Mouse (Mus musculus) limb, embryonic 11.5 days (tissue): ENCODE data around the gene Scn8a. TPM values are rescaled to one million over a fixed set of nuclear protein-coding genes. Genes with fewer than 3 reads are reported as not detected.

ENCODE experiments used
- ATAC-seq: fragments of 200-750 bp; cut with Nextera tagmentation; 2 replicates; pipeline ENCODE4 v1.8.0; 2017; ENCODE audit warnings: low read depth; ENCODE audit not compliant: insufficient number of reproducible peaks, low FRiP score, low TSS enrichment
- DNase-seq: peaks from one replicate; pipeline ENCODE4 v3.0.0-alpha.2; 2015; ENCODE audit warnings: low spot score
- H3K27ac ChIP-seq: fragments of 300-500 bp; sonication (generic); replicated peaks from 2 replicates; pipeline ENCODE4 v1.5.1; 2014; ENCODE audit warnings: low read depth, mild to moderate bottlenecking, low read length
- H3K27me3 ChIP-seq: fragments of 300-500 bp; sonication (generic); 2 replicates; pipeline ENCODE4 v1.6.1; 2014; ENCODE audit warnings: mild to moderate bottlenecking, low read length, mixed read lengths; ENCODE audit not compliant: control insufficient read depth, insufficient read depth
- H3K36me3 ChIP-seq: fragments of 300-500 bp; sonication (generic); 2 replicates; pipeline ENCODE4 v1.6.1; 2014; ENCODE audit warnings: mild to moderate bottlenecking, low read length, moderate library complexity, mixed read lengths; ENCODE audit not compliant: control insufficient read depth, insufficient read depth
- H3K4me1 ChIP-seq: fragments of 300-500 bp; sonication (generic); 2 replicates; pipeline ENCODE4 v1.6.1; 2014; ENCODE audit warnings: low read length, mixed read lengths; ENCODE audit not compliant: control insufficient read depth, insufficient read depth
- H3K4me2 ChIP-seq: fragments of 300-500 bp; sonication (generic); 2 replicates; pipeline ENCODE4 v1.6.1; 2014; ENCODE audit warnings: low read depth, mild to moderate bottlenecking, moderate library complexity; ENCODE audit not compliant: severe bottlenecking
- H3K4me3 ChIP-seq: fragments of 300-500 bp; sonication (generic); 2 replicates; pipeline ENCODE4 v1.5.1; 2014; ENCODE audit warnings: low read depth, low read length
- H3K9ac ChIP-seq: fragments of 300-500 bp; sonication (generic); 2 replicates; pipeline ENCODE4 v1.6.1; 2014; ENCODE audit warnings: mild to moderate bottlenecking, low read length
- H3K9me3 ChIP-seq: fragments of 300-500 bp; sonication (generic); 2 replicates; pipeline ENCODE4 v1.6.1; 2016; ENCODE audit warnings: low read length; ENCODE audit not compliant: control insufficient read depth
- WGBS: fragments of 180-500 bp; shearing (Covaris S2); extraction: QIAGEN DNeasy Blood & Tissue Kit; methylation state at CpG from one replicate; pipeline ENCODE4 v1.1.7; 2014; 5-methylcytosine and 5-hydroxymethylcytosine counted together
- polyA plus RNA-seq: library from polyadenylated mRNA; unstranded; fragments of >200 nt; fragmentation: Nextera tagmentation; extraction: Ambion mirVana; gene quantifications from 2 replicates; pipeline ENCODE4 v1.2.1, GENCODE M21; 2014

Gene Scn8a
- polyA plus RNA-seq, 1 experiment from 2014 or later, result 4.5 TPM

GRCm38 (mm10) chr15:100914734-100915242, 45.1 kb downstream of the Scn8a start:
- WGBS, result 3% methylated on average over 24 of the region's 24 CpGs
- Histone ChIP-seq H3K27ac (no peak overlapping the region), H3K4me2 (peak overlapping the region; percentile 61), H3K36me3 (no peaks in the 10 kb centered on the region), H3K4me3 (peak overlapping the region; percentile 23), H3K9me3 (no peaks in the 10 kb centered on the region), H3K9ac (peak overlapping the region; percentile 30; the same call in 1 of the 2 replicates), H3K27me3 (no peaks in the 10 kb centered on the region), H3K4me1 (no peaks in the 10 kb centered on the region)
- peak; percentile 74 for DNase-seq
- ATAC-seq, result 0 out of 2 replicates have a peak, but pooled peaks have one; percentile 31

- 51% methylated on average over 4 of the region's 4 CpGs for WGBS
- H3K4me1 ChIP-seq, result no peaks in the 10 kb centered on the region
These were observed 48.4 kb downstream of the Scn8a start for GRCm38 (mm10) chr15:100918046-100918445.

GRCm38 (mm10) chr15:100922210-100922609, 52.6 kb downstream of the Scn8a start:
- H3K4me3 ChIP-seq, result no peak overlapping the region
- H3K9me3 ChIP-seq, result no peaks in the 10 kb centered on the region
- peaks cover 4% of the 10 kb centered on the region for H3K4me1 ChIP-seq
- ATAC-seq (no peak), DNase-seq (no peak)
- H3K27ac ChIP-seq, result no peak overlapping the region
- H3K27me3 ChIP-seq, result 0 out of 2 replicates have a peak, but pooled peaks cover 2% of the 10 kb centered on the region
- H3K36me3 ChIP-seq, result no peaks in the 10 kb centered on the region
- H3K4me2 ChIP-seq, result no peak overlapping the region
- WGBS, result 94% methylated on average over 11 of the region's 11 CpGs
- H3K9ac ChIP-seq, result no peak overlapping the region

More at GRCm38 (mm10) chr15:100918046-100918445, 48.4 kb downstream of the Scn8a start:
- DNase-seq, result no peak
- ATAC-seq, result no peak
- Histone ChIP-seq H3K36me3 (no peaks in the 10 kb centered on the region), H3K27ac (no peak overlapping the region), H3K9ac (no peak overlapping the region), H3K4me3 (no peak overlapping the region), H3K9me3 (no peaks in the 10 kb centered on the region), H3K27me3 (0 out of 2 replicates have a peak, but pooled peaks cover 2% of the 10 kb centered on the region), H3K4me2 (no peak overlapping the region)

- H3K4me3 ChIP-seq, result no peak overlapping the region
- no peak for ATAC-seq
- 20% methylated on average over 19 of the region's 19 CpGs for WGBS
- H3K9me3 ChIP-seq, result no peaks in the 10 kb centered on the region
- no peak overlapping the region for H3K9ac ChIP-seq
- H3K4me1 ChIP-seq, result peaks cover 4% of the 10 kb centered on the region
- H3K36me3 ChIP-seq, result no peaks in the 10 kb centered on the region
- 0 out of 2 replicates have a peak, but pooled peaks cover 2% of the 10 kb centered on the region for H3K27me3 ChIP-seq
- DNase-seq, result peak; percentile 25
- no peak overlapping the region for H3K4me2 ChIP-seq
- H3K27ac ChIP-seq, result no peak overlapping the region
These were observed 53.8 kb downstream of the Scn8a start for GRCm38 (mm10) chr15:100923476-100923875.

- H3K27ac ChIP-seq, result no peak overlapping the region
These were observed 55.3 kb downstream of the Scn8a start for GRCm38 (mm10) chr15:100924941-100925340.

GRCm38 (mm10) chr15:100930477-100930876, 60.8 kb downstream of the Scn8a start:
- Histone ChIP-seq H3K4me2 (no peak overlapping the region), H3K27me3 (no peaks in the 10 kb centered on the region), H3K9me3 (no peaks in the 10 kb centered on the region), H3K4me1 (0 out of 2 replicates have a peak, but pooled peaks cover 7% of the 10 kb centered on the region), H3K27ac (no peak overlapping the region), H3K36me3 (no peaks in the 10 kb centered on the region), H3K4me3 (no peak overlapping the region), H3K9ac (no peak overlapping the region)
- DNase-seq (no peak), ATAC-seq (no peak)
- WGBS, result 60% methylated on average over 3 of the region's 3 CpGs

More at GRCm38 (mm10) chr15:100924941-100925340, 55.3 kb downstream of the Scn8a start:
- H3K27me3 ChIP-seq, result 0 out of 2 replicates have a peak, but pooled peaks cover 2% of the 10 kb centered on the region
- WGBS, result 68% methylated on average over 10 of the region's 10 CpGs
- no peaks in the 10 kb centered on the region for H3K9me3 ChIP-seq
- no peak overlapping the region for H3K4me2 ChIP-seq
- H3K4me3 ChIP-seq, result no peak overlapping the region
- ATAC-seq, result no peak
- no peak overlapping the region for H3K9ac ChIP-seq
- DNase-seq, result no peak
- H3K4me1 ChIP-seq, result peaks cover 4% of the 10 kb centered on the region
- H3K36me3 ChIP-seq, result no peaks in the 10 kb centered on the region

GRCm38 (mm10) chr15:100936176-100936575, 66.5 kb downstream of the Scn8a start:
- H3K9me3 ChIP-seq, result no peaks in the 10 kb centered on the region
- H3K4me3 ChIP-seq, result no peak overlapping the region; the same call in 1 of the 2 replicates
- no peaks in the 10 kb centered on the region for H3K27me3 ChIP-seq
- 60% methylated on average over 24 of the region's 24 CpGs for WGBS
- H3K27ac ChIP-seq, result no peak overlapping the region
- peak overlapping the region; percentile 18 for H3K4me2 ChIP-seq
- DNase-seq, result peak; percentile 41
- H3K9ac ChIP-seq, result peak overlapping the region; percentile 47
- H3K36me3 ChIP-seq, result no peaks in the 10 kb centered on the region
- H3K4me1 ChIP-seq, result peaks cover 17% of the 10 kb centered on the region; the same call in 1 of the 2 replicates
- ATAC-seq, result no peak

GRCm38 (mm10) chr15:100948383-100948782, 78.7 kb downstream of the Scn8a start:
- H3K4me3 ChIP-seq, result no peak overlapping the region
- no peaks in the 10 kb centered on the region for H3K9me3 ChIP-seq
- ATAC-seq (no peak), DNase-seq (no peak)
- H3K9ac ChIP-seq, result no peak overlapping the region
- no peak overlapping the region for H3K27ac ChIP-seq
- H3K4me1 ChIP-seq, result no peaks in the 10 kb centered on the region
- WGBS, result 88% methylated on average over 13 of the region's 13 CpGs
- H3K4me2 ChIP-seq, result no peak overlapping the region
- H3K27me3 ChIP-seq, result no peaks in the 10 kb centered on the region
- H3K36me3 ChIP-seq, result no peaks in the 10 kb centered on the region
